Mouse (Mus musculus) forebrain, embryonic 15.5 days (tissue): Measurements from ENCODE around the gene Polr1a. TPM values are rescaled to one million over a fixed set of nuclear protein-coding genes. Genes with fewer than 3 reads are reported as not detected.

Source experiments
- ATAC-seq: fragments of 200-750 bp; cut with Nextera tagmentation; replicated peaks from 2 replicates; pipeline ENCODE4 v1.8.0; 2017; ENCODE audit warnings: mild to moderate bottlenecking, moderate TSS enrichment, moderate library complexity
- H3K27ac ChIP-seq: fragments of 300-500 bp; sonication (generic); replicated peaks from 2 replicates; pipeline ENCODE4 v1.5.1; 2015; ENCODE audit warnings: mild to moderate bottlenecking, inconsistent platforms
- H3K27me3 ChIP-seq: fragments of 300-500 bp; sonication (generic); 2 replicates; pipeline ENCODE4 v1.6.1; 2015; ENCODE audit warnings: inconsistent platforms
- H3K36me3 ChIP-seq: fragments of 300-500 bp; sonication (generic); 2 replicates; pipeline ENCODE4 v1.6.1; 2015; ENCODE audit warnings: mild to moderate bottlenecking, inconsistent platforms
- H3K4me1 ChIP-seq: fragments of 300-500 bp; sonication (generic); 2 replicates; pipeline ENCODE4 v1.6.1; 2015; ENCODE audit warnings: inconsistent platforms
- H3K4me2 ChIP-seq: fragments of 300-500 bp; sonication (generic); replicated peaks from 2 replicates; pipeline ENCODE4 v1.6.1; 2015; ENCODE audit warnings: mild to moderate bottlenecking, inconsistent platforms
- H3K4me3 ChIP-seq: fragments of 300-500 bp; sonication (generic); 2 replicates; pipeline ENCODE4 v1.5.1; 2015; ENCODE audit warnings: mild to moderate bottlenecking, inconsistent platforms
- H3K9ac ChIP-seq: fragments of 300-500 bp; sonication (generic); replicated peaks from 2 replicates; pipeline ENCODE4 v1.6.1; 2015; ENCODE audit warnings: mild to moderate bottlenecking, inconsistent platforms
- H3K9me3 ChIP-seq: fragments of 300-500 bp; sonication (generic); 2 replicates; pipeline ENCODE4 v1.6.1; 2016; ENCODE audit warnings: inconsistent platforms
- WGBS: fragments of 180-500 bp; shearing (Covaris S2); methylation state at CpG from one replicate; pipeline ENCODE4 v1.1.7; 2015; ENCODE audit warnings: mixed read lengths; 5-methylcytosine and 5-hydroxymethylcytosine counted together
- polyA plus RNA-seq: library from polyadenylated mRNA; unstranded; fragments of >200 nt; fragmentation: Nextera tagmentation; extraction: Ambion mirVana; gene quantifications from 2 replicates; pipeline ENCODE4 v1.2.1, GENCODE M21; 2015

Gene Polr1a
- polyA plus RNA-seq, 1 experiment from 2014 or later: 19.9 TPM

DNA sequence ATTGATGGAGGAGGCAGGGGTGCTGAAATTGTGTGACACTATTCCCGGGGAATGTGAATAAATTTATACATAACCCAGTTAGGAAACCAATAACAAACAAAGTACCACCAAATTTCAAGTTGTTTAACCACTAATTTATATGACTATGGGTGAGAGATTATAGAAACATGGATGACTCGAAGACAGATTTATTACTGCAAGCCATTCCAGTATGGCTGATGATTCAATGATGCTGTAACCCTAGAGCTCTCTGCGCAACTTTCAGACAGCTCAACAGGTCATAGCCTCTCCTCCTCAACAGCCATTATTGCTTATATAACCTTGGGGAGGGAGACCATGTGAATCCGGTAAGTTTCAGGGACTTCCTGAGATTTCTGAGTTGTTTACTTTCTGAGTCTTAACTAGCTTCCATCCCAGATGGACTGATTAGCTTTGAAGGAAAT is 99.4 kb downstream of the Polr1a start:
- 97% methylated on average over 4 of the region's 4 CpGs for WGBS
- no peak overlapping the region for H3K27ac ChIP-seq
- H3K4me2 ChIP-seq: no peak overlapping the region
- no peak overlapping the region for H3K4me3 ChIP-seq
- ATAC-seq: no peak
- no peaks in the 10 kb centered on the region for H3K27me3 ChIP-seq
- no peaks in the 10 kb centered on the region for H3K4me1 ChIP-seq
- no peak overlapping the region for H3K9ac ChIP-seq
- no peaks in the 10 kb centered on the region for H3K36me3 ChIP-seq
- H3K9me3 ChIP-seq: no peaks in the 10 kb centered on the region

- no peaks in the 10 kb centered on the region for H3K9me3 ChIP-seq
- no peaks in the 10 kb centered on the region for H3K36me3 ChIP-seq
- H3K4me3 ChIP-seq: no peak overlapping the region
- H3K27me3 ChIP-seq: no peaks in the 10 kb centered on the region
- 96% methylated on average over 1 of the region's 1 CpGs for WGBS
- H3K4me2 ChIP-seq: no peak overlapping the region
- no peak for ATAC-seq
- no peak overlapping the region for H3K27ac ChIP-seq
- H3K4me1 ChIP-seq: no peaks in the 10 kb centered on the region
- no peak overlapping the region for H3K9ac ChIP-seq
These were observed 100.6 kb downstream of the Polr1a start for GRCm38 (mm10) chr6:72009454-72009853.

DNA sequence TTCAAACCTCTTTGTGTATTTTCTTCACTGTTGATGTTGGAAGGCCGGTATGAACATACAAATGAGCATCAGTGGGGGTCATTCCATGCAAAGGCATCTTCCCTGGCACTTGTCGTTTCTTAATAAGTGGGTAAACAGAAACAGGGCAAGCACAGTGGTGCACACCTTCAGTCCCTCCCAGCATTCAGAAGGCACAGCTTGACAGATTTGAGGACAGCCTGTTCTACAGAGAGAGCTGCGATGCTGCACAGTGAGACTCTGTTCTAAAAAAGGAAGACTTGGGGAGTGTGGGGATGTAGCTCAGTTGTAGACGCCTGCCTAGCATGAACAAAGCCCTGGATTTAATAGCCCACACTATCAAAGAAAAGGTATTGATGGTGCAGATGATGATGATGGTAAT is 105.2 kb downstream of the Polr1a start:
- 41% methylated on average over 4 of the region's 4 CpGs for WGBS
- H3K4me1 ChIP-seq: no peaks in the 10 kb centered on the region
- H3K36me3 ChIP-seq: no peaks in the 10 kb centered on the region
- no peak overlapping the region for H3K27ac ChIP-seq
- H3K27me3 ChIP-seq: no peaks in the 10 kb centered on the region
- H3K4me2 ChIP-seq: no peak overlapping the region
- H3K9ac ChIP-seq: no peak overlapping the region
- H3K4me3 ChIP-seq: no peak overlapping the region
- H3K9me3 ChIP-seq: no peaks in the 10 kb centered on the region
- no peak for ATAC-seq

- no peak overlapping the region for H3K4me2 ChIP-seq
- no peak overlapping the region for H3K9ac ChIP-seq
- 81% methylated on average over 6 of the region's 6 CpGs for WGBS
- no peaks in the 10 kb centered on the region for H3K9me3 ChIP-seq
- no peaks in the 10 kb centered on the region for H3K27me3 ChIP-seq
- ATAC-seq: no peak
- no peak overlapping the region for H3K27ac ChIP-seq
- H3K4me1 ChIP-seq: no peaks in the 10 kb centered on the region
- no peak overlapping the region for H3K4me3 ChIP-seq
- H3K36me3 ChIP-seq: no peaks in the 10 kb centered on the region
These were observed 109.2 kb downstream of the Polr1a start for GRCm38 (mm10) chr6:72018052-72018451.

DNA sequence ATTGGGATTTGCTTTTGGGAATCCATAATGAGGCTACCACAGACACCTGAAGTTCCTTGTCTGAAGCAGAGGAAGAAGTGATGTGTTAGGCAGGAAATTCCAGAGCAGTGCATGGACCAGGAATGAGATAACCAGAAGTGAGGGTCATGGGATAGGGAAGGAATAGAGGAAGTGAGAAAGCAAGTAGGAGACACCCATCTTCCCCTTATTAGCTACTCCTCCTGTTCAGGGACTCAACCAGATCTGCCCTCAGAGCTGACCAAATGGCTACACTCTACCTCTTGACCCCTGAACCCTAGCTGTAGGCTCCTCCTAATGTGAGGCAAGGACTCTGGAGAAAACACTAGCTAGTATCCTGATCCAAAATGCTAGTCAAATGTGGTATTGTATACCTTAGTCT is 116.6 kb downstream of the Polr1a start:
- no peak for ATAC-seq
- H3K9ac ChIP-seq: no peak overlapping the region
- H3K36me3 ChIP-seq: no peaks in the 10 kb centered on the region
- H3K4me3 ChIP-seq: no peak overlapping the region
- H3K27me3 ChIP-seq: no peaks in the 10 kb centered on the region
- no peak overlapping the region for H3K4me2 ChIP-seq
- H3K9me3 ChIP-seq: no peaks in the 10 kb centered on the region
- no peaks in the 10 kb centered on the region for H3K4me1 ChIP-seq
- no peak overlapping the region for H3K27ac ChIP-seq

GRCm38 (mm10) chr6:72028079-72028478 is 119.2 kb downstream of the Polr1a start:
- 96% methylated on average over 1 of the region's 1 CpGs for WGBS
- no peak overlapping the region for H3K4me3 ChIP-seq
- no peaks in the 10 kb centered on the region for H3K4me1 ChIP-seq
- no peak overlapping the region for H3K27ac ChIP-seq
- H3K9ac ChIP-seq: no peak overlapping the region
- no peaks in the 10 kb centered on the region for H3K36me3 ChIP-seq
- ATAC-seq: no peak
- no peak overlapping the region for H3K4me2 ChIP-seq
- H3K9me3 ChIP-seq: no peaks in the 10 kb centered on the region
- no peaks in the 10 kb centered on the region for H3K27me3 ChIP-seq

DNA sequence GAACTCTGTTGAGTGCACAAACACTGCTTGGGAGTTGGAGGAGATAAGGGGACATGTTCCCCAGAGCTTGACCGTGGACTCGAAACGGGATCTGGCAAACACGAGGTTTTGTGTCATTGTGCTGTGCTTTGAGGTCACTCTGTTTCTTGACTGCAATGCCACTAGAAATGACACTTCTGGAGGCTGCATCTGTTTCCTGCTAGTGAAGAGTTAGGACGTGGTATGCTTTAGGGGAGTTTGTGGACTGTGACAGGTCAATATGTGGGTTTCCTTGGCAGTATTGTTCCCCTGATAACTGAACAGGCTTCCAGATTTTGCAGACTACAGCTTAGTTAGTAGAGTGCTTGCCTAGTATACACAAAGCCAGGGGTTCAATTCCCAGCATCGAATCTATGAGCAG is 120.8 kb downstream of the Polr1a start:
- no peak overlapping the region for H3K9ac ChIP-seq
- WGBS: 88% methylated on average over 6 of the region's 6 CpGs
- no peak overlapping the region for H3K4me2 ChIP-seq
- no peak overlapping the region for H3K4me3 ChIP-seq
- ATAC-seq: no peak
- no peaks in the 10 kb centered on the region for H3K36me3 ChIP-seq
- H3K27ac ChIP-seq: no peak overlapping the region
- no peaks in the 10 kb centered on the region for H3K27me3 ChIP-seq
- H3K9me3 ChIP-seq: no peaks in the 10 kb centered on the region
- H3K4me1 ChIP-seq: no peaks in the 10 kb centered on the region

Other genes with a start within 250 kb of the Polr1a start
- gene Reep1, start 201.5 kb upstream of the Polr1a start, polyA plus RNA-seq: 182 and 188 TPM in 2 replicates
- 37.7 and 41.0 TPM in 2 replicates for gene Mrpl35, start 82.1 kb upstream of the Polr1a start, polyA plus RNA-seq
- 149 and 151 TPM in 2 replicates for gene Immt, start 77.7 kb upstream of the Polr1a start, polyA plus RNA-seq
- 90.4 and 98.1 TPM in 2 replicates for gene Ptcd3, start 303 bp upstream of the Polr1a start, polyA plus RNA-seq
- 49.0 and 50.9 TPM in 2 replicates for gene St3gal5, start 188.5 kb downstream of the Polr1a start, polyA plus RNA-seq